Mouse (Mus musculus) gastrocnemius, postnatal 10 days (tissue): ENCODE measurements around the gene Tet3. TPM values are rescaled to one million over a fixed set of nuclear protein-coding genes. Genes with fewer than 3 reads are reported as not detected.

ENCODE experiments used
- DNase-seq: peaks from one replicate; pipeline ENCODE4 v3.0.0; 2021; ENCODE audit warnings: mixed read lengths
- long read RNA-seq, 2 experiments: library from polyadenylated mRNA; stranded (forward); transcript quantifications; one replicate each; pipeline ENCODE4 v2.0.0; 2021
- total RNA-seq, 2 experiments: library from RNA; stranded (reverse); gene quantifications; 2 replicates each; pipeline ENCODE4 v1.2.3; 2021

Gene Tet3
- total RNA-seq = 10 to 100 TPM; 41.5 to 47.0 TPM
- long read RNA-seq, experiment 1, partial matches to known transcripts = 0 of 10 reads
- long read RNA-seq, experiment 1, other reads (novel, unspliced or antisense) = 10 of 10 reads
- long read RNA-seq, experiment 2, partial matches to known transcripts = 11 of 11 reads
- long read RNA-seq, experiment 2, other reads (novel, unspliced or antisense) = 0 of 11 reads

DNA sequence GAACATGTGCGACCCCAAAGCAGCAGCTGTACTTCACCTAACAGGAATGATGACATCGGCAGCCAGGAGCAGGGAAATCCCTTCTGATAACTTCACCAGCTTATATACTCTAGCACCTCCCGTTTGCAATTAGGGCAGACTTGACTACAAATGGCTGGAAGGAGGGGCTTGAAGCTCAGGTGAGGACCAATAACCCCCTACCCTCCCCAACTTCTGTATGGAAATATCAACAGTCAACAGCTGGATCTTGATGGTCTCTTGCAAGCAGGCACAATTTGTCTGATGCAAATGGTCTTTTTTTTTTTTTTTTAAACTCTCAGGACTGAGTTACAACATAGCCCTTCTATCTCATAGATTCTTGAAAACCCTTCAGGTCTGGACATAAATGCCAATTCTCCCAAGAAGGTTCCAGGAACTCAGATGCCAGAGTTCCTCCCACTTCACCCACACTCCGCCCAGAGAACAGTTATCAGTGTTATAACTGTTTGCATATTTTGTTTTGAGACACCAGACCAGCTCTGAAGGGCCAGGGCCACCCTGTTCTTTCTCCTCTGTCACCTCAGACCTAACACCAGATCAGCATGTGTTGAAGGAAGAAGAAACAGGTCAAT is at the start of gene Tet3:
Gene Tet3 (minus strand): TSS at position 51 of the 611 bp plus-strand sequence.
- no peak for DNase-seq

GRCm38 (mm10) chr6:83507168-83507546 is 48.3 kb upstream of the Tet3 start:
- DNase-seq = no peak

- DNase-seq = peak; percentile 93
Measured at GRCm38 (mm10) chr6:83506258-83507167, 47.6 kb upstream of the Tet3 start, which contains the start of gene Dguok. Gene Dguok (minus strand): TSS chr6:83506969.

DNA sequence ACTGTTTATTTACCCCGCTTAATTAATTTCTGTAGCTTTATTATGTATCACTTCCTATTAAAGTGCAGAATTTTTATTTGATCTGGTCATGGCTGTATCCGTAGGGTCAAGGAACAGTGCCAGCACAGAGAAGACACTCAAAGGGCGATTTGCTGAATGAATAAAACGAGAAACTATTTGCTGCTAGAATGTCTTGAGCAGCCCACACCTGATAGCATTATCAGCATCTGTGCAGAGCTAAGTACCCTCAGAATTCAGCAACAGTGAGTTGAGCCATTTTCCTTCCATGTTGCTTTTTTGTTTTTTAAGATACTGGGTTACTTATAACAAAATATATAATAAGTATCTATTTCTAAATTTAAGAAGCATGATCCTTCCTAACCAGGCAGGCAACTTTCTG is 46.7 kb upstream of the Tet3 start:
- DNase-seq = no peak

- DNase-seq = no peak
Measured at GRCm38 (mm10) chr6:83503361-83503760, 44.5 kb upstream of the Tet3 start.

DNA sequence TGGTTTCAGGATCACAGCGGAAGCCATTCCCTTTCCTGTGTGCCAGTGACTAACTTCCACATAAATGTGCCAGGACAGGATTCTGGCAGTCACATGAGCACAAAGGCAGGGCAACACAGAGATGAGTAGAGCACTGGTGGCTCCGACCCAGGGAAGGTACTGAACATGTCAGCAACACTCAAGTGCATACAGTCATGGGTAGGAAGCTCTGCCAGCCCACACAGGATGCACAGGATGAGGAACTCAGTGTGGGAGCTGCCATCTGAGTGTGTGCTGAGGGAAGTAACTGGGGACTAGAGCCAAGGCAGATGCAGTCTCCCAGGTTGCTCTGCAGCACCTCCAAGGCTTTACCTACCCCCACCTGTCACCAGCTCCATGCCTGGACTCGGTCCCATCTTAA is 43.8 kb upstream of the Tet3 start:
- no peak for DNase-seq

DNA sequence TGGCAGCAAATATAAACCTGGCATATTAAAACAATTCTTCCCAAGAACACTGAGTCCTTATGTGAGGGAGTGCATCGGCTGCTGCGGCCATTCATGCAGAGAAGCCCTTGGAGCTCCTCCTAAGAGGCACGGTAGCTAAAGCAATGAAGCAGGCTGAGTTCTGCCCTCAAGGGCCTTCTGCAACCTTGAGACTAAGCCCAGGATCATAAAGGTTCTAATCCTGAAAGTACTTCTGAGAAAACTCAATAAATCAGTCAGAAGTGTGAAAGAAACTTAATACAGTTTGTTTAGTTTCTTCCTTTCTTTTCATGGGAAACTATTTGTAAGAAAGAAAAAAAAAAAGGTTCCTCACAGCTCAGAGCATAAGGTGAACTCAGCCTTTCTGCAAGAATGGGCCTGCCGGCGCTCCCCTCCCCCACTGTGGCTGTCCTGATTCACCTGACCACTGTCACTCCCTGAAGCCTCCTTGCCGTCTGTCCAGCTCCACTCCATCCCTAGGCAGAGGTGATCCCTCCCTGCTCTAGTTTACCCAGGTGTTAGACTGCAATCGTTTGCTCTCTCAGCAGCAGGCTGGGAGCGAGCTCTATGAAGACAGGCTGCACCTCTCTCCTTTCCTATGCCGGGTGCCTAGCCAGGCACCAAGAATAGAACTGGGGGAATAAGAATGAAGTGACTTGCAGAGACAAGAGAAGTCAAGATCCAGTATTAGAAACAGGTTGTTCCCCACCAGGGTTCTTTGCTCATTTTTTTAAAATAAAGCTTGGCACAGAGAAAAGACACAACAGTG is 42.8 kb upstream of the Tet3 start:
- no peak for DNase-seq

GRCm38 (mm10) chr6:83500462-83500861 is 41.6 kb upstream of the Tet3 start:
- DNase-seq = no peak

DNA sequence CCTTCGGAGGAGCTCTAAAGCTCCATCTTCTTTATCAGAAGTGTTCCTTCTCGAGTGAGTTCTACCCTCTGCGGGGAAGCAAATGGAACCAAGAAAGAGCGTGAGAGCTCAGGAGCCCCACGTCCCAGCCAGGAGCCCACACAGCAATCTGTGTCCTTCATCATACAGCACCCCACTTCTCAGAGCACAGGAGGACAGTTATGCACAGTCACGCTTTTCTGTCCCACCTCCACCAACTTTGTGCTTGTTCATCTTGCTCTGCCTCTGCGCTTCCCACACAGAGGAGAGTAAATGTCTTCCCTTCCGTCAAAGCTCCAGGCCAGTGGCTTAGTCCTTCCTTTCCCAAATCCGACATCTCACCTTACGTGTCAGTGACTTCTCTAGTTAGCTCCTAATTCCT is 40.2 kb upstream of the Tet3 start:
- no peak for DNase-seq

GRCm38 (mm10) chr6:83496753-83497710 is 38.1 kb upstream of the Tet3 start:
- no peak for DNase-seq

DNA sequence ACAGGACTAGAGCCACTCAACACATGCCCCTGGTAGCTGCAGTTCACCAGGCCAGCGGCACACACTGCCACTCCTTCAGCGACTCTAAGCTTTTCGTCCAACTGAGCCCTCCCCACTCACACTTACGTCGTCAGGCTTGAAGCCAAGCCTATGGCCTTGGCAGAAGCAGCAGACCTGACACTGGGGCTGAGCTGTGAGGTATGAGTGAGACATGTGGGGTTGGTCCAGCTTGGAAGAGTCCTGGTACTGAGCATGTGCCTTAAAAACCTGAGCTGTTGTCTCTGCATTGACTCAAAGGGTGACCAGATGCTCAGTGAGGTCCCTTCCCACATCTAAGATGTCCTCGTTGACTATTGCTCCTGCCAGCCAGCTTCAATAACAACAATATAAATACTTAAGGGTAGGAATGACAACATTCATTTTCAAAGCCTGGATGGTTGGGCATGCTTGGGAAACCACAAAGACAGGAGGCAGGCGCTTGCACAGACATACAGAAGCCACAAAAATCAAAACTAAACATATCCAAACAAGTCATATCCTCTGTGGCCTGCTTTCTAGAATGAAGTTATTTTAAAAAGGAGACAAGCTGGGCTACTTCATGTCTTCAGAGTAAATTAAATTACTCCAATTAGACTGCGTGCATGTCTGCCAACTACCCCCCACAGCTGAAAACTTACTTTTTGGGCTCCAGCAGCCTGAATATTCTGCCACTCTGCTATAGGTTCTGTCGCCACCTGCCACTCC is 37.3 kb upstream of the Tet3 start:
- no peak for DNase-seq

- no peak for DNase-seq
Measured at GRCm38 (mm10) chr6:83490622-83491021, 31.7 kb upstream of the Tet3 start.

DNA sequence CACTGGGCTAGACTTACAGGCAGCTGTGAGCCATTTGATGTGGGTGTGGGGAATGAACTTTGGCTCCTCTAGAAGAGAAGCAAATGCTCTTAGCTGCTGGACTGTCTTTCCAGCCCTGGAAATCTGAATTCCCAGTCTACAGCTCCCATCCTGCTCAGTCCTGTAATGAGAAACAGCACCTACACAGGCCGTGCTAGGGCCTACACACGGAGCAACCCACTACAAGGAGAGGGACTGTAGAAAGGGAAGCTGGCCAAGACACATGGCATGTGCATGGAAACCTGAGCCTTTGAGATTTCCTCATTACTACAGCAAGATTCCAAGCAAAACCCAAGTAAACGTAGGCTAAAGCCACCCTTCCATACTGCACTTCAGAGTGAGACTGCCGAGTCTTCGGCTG is 29.3 kb upstream of the Tet3 start:
- DNase-seq = no peak

- peak; percentile 52 for DNase-seq
Measured at GRCm38 (mm10) chr6:83487298-83487697, 28.4 kb upstream of the Tet3 start.

DNA sequence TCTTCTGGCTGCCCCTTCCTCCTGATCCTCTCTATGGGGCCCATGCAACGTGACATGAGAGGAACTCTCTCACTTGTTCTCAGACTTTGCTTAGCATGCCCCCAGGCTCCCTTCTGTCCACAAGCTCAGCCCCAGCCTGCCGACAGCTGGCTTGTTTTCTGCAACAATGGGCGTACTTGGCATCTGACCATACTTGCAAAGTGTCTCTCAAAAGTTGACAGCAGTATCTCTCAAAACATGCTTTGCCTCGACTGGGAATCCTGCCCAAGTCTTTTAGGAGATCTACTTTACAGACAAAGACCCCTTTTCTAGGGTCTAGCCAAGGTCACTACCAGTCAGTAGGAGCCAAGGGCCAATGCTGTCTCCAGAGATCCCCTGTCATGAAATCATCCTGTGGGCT is 27.0 kb upstream of the Tet3 start:
- no peak for DNase-seq

DNA sequence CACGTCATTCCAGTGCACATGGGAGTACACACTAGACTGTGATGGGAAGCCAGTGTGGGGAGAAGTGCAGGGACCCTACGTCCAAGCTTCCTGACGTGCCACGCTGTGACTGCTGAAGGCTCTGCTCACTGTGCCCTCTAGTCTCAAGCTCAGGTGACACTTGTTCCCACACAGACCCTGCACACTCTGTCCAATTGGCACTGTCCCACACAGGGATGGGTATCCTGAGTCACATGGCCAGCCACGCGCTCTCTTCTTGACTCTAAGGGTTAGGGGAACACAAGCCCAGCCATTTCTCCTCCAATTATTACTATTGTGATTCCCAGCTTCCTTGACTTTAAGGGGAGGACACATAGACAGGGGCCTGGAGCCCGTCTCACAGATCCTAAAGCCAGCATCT is 24.9 kb upstream of the Tet3 start:
- no peak for DNase-seq

- DNase-seq = no peak
Measured at GRCm38 (mm10) chr6:83482418-83483085, 23.7 kb upstream of the Tet3 start.

DNA sequence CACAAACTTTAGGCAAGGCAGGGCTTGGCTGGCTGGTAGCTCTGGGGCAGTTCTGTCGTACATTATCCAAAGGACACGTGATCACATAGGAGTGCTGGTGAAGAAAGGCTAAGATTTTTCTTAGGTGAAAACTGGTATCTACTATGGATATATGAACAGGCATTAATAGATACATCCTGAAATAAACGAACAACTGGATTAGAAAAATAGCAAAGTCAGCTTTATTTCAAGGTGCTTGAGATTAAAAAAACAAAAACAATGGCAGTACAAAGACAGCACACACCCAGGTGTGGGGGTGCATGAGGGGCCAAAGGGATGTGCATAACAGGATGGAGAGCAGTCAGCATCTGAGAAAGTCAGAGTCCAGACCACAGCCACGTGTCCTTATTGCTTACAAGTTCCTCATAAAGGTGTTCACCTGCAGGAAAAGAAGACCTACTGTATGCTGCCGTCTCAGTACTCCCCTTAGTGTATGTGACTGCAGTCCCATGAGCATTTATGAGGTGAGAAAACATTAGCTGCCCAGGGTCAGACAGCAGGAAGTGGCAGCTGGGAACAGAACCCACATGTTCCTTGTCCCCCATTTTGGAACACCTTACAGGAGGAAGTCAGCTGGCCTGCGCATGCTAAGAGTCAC is 21.3 kb upstream of the Tet3 start:
- DNase-seq = no peak

- DNase-seq = no peak
Measured at GRCm38 (mm10) chr6:83479193-83479592, 20.3 kb upstream of the Tet3 start.
